Mouse (Mus musculus): ENCODE data around the gene Abhd16b. TPM values are rescaled to one million over a fixed set of nuclear protein-coding genes. Genes with fewer than 3 reads are reported as not detected.

Abhd16b gene
- polyA plus RNA-seq, 1 experiment from 2014 or later: 0.07 TPM

DNA sequence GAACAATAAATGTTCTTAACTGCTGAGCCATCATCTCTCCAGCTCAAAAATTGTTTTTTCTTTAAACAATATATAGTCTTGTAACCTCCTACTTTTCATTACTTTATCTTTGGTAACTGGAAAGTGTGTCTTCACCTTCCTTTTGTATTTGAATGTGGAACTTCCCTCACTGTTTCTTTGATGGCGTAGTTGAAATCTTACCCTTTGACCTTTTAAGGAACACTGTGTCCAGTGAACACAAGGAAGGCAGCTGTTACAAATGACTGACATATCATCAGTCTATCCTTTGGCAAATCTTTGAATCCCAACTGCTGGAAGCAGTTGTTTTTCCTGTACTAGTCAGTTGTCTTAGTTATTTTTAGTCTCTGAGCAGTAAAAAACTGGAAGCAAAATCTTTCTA lies 36.1 kb downstream of the Abhd16b start:
- H3K9ac ChIP-seq (ENCODE audit: low read depth, low read length): no peak overlapping the region
- TF ChIP-seq CTCF (IDR thresholded peaks at IDR 0.05; ENCODE audit: low read depth): no peak
- H3K4me3 ChIP-seq (ENCODE audit: low read depth, low read length): no peak overlapping the region
- no peak overlapping the region for H3K4me2 ChIP-seq (replicated peaks; ENCODE audit: low read depth)
- H3K36me3 ChIP-seq (ENCODE audit: control insufficient read depth, insufficient read depth): peaks cover 14% of the 10 kb centered on the region
- ATAC-seq: no peak
- H3K27ac ChIP-seq (ENCODE audit: low read depth, low read length): no peak overlapping the region
- H3K9me3 ChIP-seq (ENCODE audit: control insufficient read depth): no peaks in the 10 kb centered on the region
- 60% methylated on average over 1 of the region's 1 CpGs for WGBS
- H3K4me1 ChIP-seq (replicated peaks; ENCODE audit: control insufficient read depth, insufficient read depth, low read length): no peaks in the 10 kb centered on the region
- H3K27me3 ChIP-seq (replicated peaks; ENCODE audit: control insufficient read depth, insufficient read depth, low read length): no peaks in the 10 kb centered on the region

DNA sequence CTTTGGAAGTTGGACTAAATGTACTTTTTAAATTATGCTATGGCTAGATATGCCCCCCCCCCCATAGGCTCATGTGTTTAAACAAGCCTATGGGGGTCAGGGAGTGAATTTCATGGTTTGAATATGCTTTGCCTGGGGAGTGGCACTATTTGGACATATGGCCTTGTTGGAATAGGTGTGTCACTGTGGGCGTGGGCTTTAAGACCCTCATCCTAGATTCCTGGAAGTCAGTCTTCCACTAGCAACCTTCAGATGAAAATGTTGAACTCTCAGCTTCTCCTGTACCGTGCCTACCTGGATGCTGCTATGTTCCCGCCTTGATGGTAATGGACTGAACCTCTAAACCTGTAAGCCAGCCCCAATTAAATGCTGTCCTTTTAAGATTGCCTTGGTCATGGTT lies 39.6 kb downstream of the Abhd16b start:
- H3K4me2 ChIP-seq (replicated peaks; ENCODE audit: low read depth): no peak overlapping the region
- H3K4me3 ChIP-seq (ENCODE audit: low read depth, low read length): no peak overlapping the region
- H3K9me3 ChIP-seq (ENCODE audit: control insufficient read depth): no peaks in the 10 kb centered on the region
- no peaks in the 10 kb centered on the region for H3K4me1 ChIP-seq (replicated peaks; ENCODE audit: control insufficient read depth, insufficient read depth, low read length)
- peaks cover 13% of the 10 kb centered on the region for H3K36me3 ChIP-seq (ENCODE audit: control insufficient read depth, insufficient read depth)
- H3K27ac ChIP-seq (ENCODE audit: low read depth, low read length): no peak overlapping the region
- H3K9ac ChIP-seq (ENCODE audit: low read depth, low read length): no peak overlapping the region
- H3K27me3 ChIP-seq (replicated peaks; ENCODE audit: control insufficient read depth, insufficient read depth, low read length): no peaks in the 10 kb centered on the region
- WGBS: 94% methylated on average over 3 of the region's 3 CpGs
- ATAC-seq: no peak
- no peak for TF ChIP-seq CTCF (IDR thresholded peaks at IDR 0.05; ENCODE audit: low read depth)

DNA sequence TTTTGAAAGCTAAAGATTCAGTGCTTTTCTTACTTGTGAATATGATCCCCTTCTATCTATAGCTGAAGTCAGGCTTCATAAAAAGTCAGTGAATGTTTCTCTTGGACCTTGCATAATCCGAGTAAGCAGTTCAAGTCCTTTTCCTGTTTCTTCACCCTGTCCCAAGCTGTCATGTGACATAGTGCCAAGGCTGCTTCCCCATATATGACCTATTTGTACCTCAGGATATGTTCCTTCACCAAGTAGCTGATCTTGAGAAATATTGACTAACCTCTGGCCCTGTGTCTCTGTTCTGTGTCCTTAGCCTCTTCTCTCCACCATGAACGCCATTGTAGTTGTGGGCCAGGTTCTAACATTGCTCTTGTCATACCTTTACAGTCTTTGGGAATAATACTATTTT lies 43.4 kb downstream of the Abhd16b start:
- Histone ChIP-seq H3K36me3 (ENCODE audit: control insufficient read depth, insufficient read depth) (peaks cover 8% of the 10 kb centered on the region), H3K27me3 (replicated peaks; ENCODE audit: control insufficient read depth, insufficient read depth, low read length) (no peaks in the 10 kb centered on the region), H3K9me3 (ENCODE audit: control insufficient read depth) (no peaks in the 10 kb centered on the region), H3K4me3 (ENCODE audit: low read depth, low read length) (no peak overlapping the region), H3K9ac (ENCODE audit: low read depth, low read length) (no peak overlapping the region), H3K4me1 (replicated peaks; ENCODE audit: control insufficient read depth, insufficient read depth, low read length) (no peaks in the 10 kb centered on the region), H3K27ac (ENCODE audit: low read depth, low read length) (no peak overlapping the region), H3K4me2 (replicated peaks; ENCODE audit: low read depth) (no peak overlapping the region)
- TF ChIP-seq CTCF (IDR thresholded peaks at IDR 0.05; ENCODE audit: low read depth): no peak
- ATAC-seq: peak; percentile 42; the same call in 1 of the 2 replicates
- 54% methylated on average over 2 of the region's 2 CpGs for WGBS

DNA sequence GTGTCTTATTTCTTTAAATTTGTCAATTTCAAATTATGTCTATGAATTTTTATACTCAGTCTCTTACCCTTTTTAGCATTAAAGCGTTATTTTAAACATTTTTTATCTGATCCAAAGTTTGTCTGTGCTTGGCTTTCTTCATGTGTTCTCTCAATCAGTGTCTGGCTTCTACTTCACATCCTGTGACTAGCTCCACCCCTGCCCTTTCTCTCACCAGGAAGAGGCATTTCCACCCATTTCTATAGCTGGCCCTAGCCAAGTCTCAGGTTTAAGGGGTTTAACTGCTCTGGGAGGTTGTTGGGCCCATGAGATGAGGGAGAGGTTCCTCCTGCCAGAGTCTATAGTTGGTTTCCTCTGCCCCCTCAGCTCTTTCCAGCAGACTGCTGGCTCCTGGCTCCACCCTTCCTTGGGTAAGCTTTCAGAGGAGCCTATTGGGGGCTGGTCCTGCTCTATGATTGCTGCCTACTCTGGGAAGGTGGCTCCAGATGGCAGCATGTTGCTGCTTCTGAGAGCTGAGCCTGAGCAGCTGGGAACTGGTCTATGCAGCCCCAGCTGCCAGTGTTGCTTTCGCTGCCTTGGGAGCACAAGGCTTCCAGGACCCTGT lies 44.5 kb downstream of the Abhd16b start:
- no peaks in the 10 kb centered on the region for H3K4me1 ChIP-seq (replicated peaks; ENCODE audit: control insufficient read depth, insufficient read depth, low read length)
- WGBS: 75% methylated on average over 2 of the region's 2 CpGs

DNA sequence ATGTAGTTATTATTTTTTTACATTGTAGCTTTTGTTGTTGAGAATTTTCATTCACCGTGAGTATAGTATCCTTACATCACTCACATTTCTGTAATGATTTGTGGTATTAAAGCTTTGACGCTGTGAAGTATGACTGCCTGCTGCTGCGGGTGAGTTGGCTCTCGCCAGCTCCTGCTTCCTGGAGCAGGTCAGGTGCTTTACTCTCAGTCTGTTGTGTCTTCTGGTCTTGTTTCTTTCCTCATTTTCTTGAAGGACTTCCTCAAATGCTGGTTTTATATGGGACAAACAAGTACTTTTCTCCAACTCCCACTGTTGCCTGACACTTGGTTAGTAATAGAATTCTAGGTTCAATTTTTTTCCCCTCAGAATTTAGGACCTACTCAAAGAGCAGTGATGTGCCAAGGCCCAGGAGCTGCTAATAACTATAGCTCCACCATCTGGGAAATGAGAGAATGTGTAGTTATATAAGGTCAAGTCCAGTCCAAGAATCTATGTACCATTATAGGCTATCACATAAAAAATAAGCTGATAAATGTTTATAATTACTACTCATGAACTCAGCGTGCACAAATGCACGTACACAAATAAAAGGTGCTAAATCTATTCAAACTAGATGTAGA lies 48.9 kb downstream of the Abhd16b start:
- no peaks in the 10 kb centered on the region for H3K9me3 ChIP-seq (ENCODE audit: control insufficient read depth)
- H3K27me3 ChIP-seq (replicated peaks; ENCODE audit: control insufficient read depth, insufficient read depth, low read length): no peaks in the 10 kb centered on the region
- WGBS: 79% methylated on average over 6 of the region's 6 CpGs
- no peak overlapping the region for H3K4me2 ChIP-seq (replicated peaks; ENCODE audit: low read depth)
- peaks cover 8% of the 10 kb centered on the region for H3K36me3 ChIP-seq (ENCODE audit: control insufficient read depth, insufficient read depth)
- no peak for ATAC-seq
- peak; percentile 31; the same call in 1 of the 2 replicates for TF ChIP-seq CTCF (IDR thresholded peaks at IDR 0.05; ENCODE audit: low read depth)
- H3K4me3 ChIP-seq (ENCODE audit: low read depth, low read length): no peak overlapping the region
- H3K27ac ChIP-seq (ENCODE audit: low read depth, low read length): no peak overlapping the region
- H3K4me1 ChIP-seq (replicated peaks; ENCODE audit: control insufficient read depth, insufficient read depth, low read length): no peaks in the 10 kb centered on the region
- no peak overlapping the region for H3K9ac ChIP-seq (ENCODE audit: low read depth, low read length)

More for the DNA sequence above, 44.5 kb downstream of the Abhd16b start:
- Histone ChIP-seq H3K4me2 (replicated peaks; ENCODE audit: low read depth) (no peak overlapping the region; the same call in 1 of the 2 replicates), H3K36me3 (ENCODE audit: control insufficient read depth, insufficient read depth) (no peaks in the 10 kb centered on the region; the same call in 1 of the 2 replicates), H3K9me3 (ENCODE audit: control insufficient read depth) (no peaks in the 10 kb centered on the region), H3K4me3 (ENCODE audit: low read depth, low read length) (no peak overlapping the region), H3K27me3 (replicated peaks; ENCODE audit: control insufficient read depth, insufficient read depth, low read length) (no peaks in the 10 kb centered on the region), H3K9ac (ENCODE audit: low read depth, low read length) (0 out of 2 replicates have a peak overlapping the region, but pooled peaks have one; percentile 7), H3K27ac (ENCODE audit: low read depth, low read length) (no peak overlapping the region)
- TF ChIP-seq CTCF (IDR thresholded peaks at IDR 0.05; ENCODE audit: low read depth): no peak
- no peak for ATAC-seq

Other genes with a start within 250 kb of the Abhd16b start
- gene Gmeb2, start 205.2 kb upstream of the Abhd16b start, polyA plus RNA-seq (2015; fragmentation: Nextera tagmentation; extraction: Ambion mirVana): 5.4 and 5.8 TPM in 2 replicates
- 28.9 and 32.3 TPM in 2 replicates for gene Stmn3, start 178.7 kb upstream of the Abhd16b start, polyA plus RNA-seq (2015; fragmentation: Nextera tagmentation; extraction: Ambion mirVana)
- gene Rtel1, start 173.5 kb upstream of the Abhd16b start, polyA plus RNA-seq (2015; fragmentation: Nextera tagmentation; extraction: Ambion mirVana): 10.0 and 10.5 TPM in 2 replicates
- 23.8 and 25.7 TPM in 2 replicates for gene Zgpat, start 128.3 kb upstream of the Abhd16b start, polyA plus RNA-seq (2015; fragmentation: Nextera tagmentation; extraction: Ambion mirVana)
- 32.1 TPM in 2 replicates for gene Arfrp1, start 127.8 kb upstream of the Abhd16b start, polyA plus RNA-seq (2015; fragmentation: Nextera tagmentation; extraction: Ambion mirVana)
- 6.7 and 8.6 TPM in 2 replicates for gene Lime1, start 113.1 kb upstream of the Abhd16b start, polyA plus RNA-seq (2015; fragmentation: Nextera tagmentation; extraction: Ambion mirVana)
- gene Zbtb46, start 33.8 kb upstream of the Abhd16b start, polyA plus RNA-seq (2015; fragmentation: Nextera tagmentation; extraction: Ambion mirVana): 2.1 and 2.3 TPM in 2 replicates
- 83.7 and 88.2 TPM in 2 replicates for gene Tpd52l2, start 3.9 kb downstream of the Abhd16b start, polyA plus RNA-seq (2015; fragmentation: Nextera tagmentation; extraction: Ambion mirVana)
- gene Dnajc5, start 27.3 kb downstream of the Abhd16b start, polyA plus RNA-seq (2015; fragmentation: Nextera tagmentation; extraction: Ambion mirVana): 60.4 and 62.9 TPM in 2 replicates
- 49.4 and 60.2 TPM in 2 replicates for gene Uckl1, start 91.7 kb downstream of the Abhd16b start, polyA plus RNA-seq (2015; fragmentation: Nextera tagmentation; extraction: Ambion mirVana)
- 30.6 and 33.9 TPM in 2 replicates for gene Prpf6, start 98.7 kb downstream of the Abhd16b start, polyA plus RNA-seq (2015; fragmentation: Nextera tagmentation; extraction: Ambion mirVana)
- 13.0 and 16.2 TPM in 2 replicates for gene Zfp512b, start 99.6 kb downstream of the Abhd16b start, polyA plus RNA-seq (2015; fragmentation: Nextera tagmentation; extraction: Ambion mirVana)
- 18.5 and 18.8 TPM in 2 replicates for gene Samd10, start 106.0 kb downstream of the Abhd16b start, polyA plus RNA-seq (2015; fragmentation: Nextera tagmentation; extraction: Ambion mirVana)
- 0.26 and 0.55 TPM in 2 replicates for gene Gm29797, start 163.8 kb downstream of the Abhd16b start, polyA plus RNA-seq (2015; fragmentation: Nextera tagmentation; extraction: Ambion mirVana)
- 24.7 and 28.5 TPM in 2 replicates for gene Sox18, start 178.4 kb downstream of the Abhd16b start, polyA plus RNA-seq (2015; fragmentation: Nextera tagmentation; extraction: Ambion mirVana)
- gene Tcea2, start 187.1 kb downstream of the Abhd16b start, polyA plus RNA-seq (2015; fragmentation: Nextera tagmentation; extraction: Ambion mirVana): 6.8 and 8.0 TPM in 2 replicates
- 11.3 and 12.7 TPM in 2 replicates for gene Rgs19, start 200.8 kb downstream of the Abhd16b start, polyA plus RNA-seq (2015; fragmentation: Nextera tagmentation; extraction: Ambion mirVana)
- not detected in 2 replicates for gene Lkaaear1, start 205.2 kb downstream of the Abhd16b start, polyA plus RNA-seq (2015; fragmentation: Nextera tagmentation; extraction: Ambion mirVana)
- 0.64 and 0.78 TPM in 2 replicates for gene Oprl1, start 221.8 kb downstream of the Abhd16b start, polyA plus RNA-seq (2015; fragmentation: Nextera tagmentation; extraction: Ambion mirVana)